Mouse (Mus musculus): ENCODE measurements around the gene Hoxa7. TPM values are rescaled to one million over a fixed set of nuclear protein-coding genes. Genes with fewer than 3 reads are reported as not detected.

The Hoxa7 gene
- polyA plus RNA-seq, 1 experiment: 11.9 TPM

DNA sequence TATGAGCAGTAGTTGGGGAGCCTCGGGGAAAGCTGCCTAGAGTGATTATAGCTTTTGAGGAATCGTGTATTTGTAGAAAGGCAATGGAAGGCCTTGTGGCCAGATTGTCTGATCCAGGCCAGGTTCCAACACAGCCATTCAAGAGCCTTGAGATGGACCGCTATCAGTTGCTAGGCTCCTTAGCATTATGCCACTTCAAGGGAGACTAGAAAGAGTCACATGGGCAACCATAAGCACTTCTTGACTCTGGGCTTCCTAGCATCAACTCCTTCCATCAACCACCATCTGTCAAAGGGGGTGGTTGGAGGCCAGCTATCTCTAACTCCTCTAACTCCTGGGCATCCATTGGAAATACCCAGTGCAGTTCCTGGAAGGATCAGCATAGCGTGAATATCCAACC, 28.2 kb upstream of the Hoxa7 start:
- no peak for TF ChIP-seq MYOG (IDR thresholded peaks at IDR 0.05; ENCODE audit: control insufficient read depth in 1 of 3, insufficient read depth in 1 of 3, insufficient read length in 2 of 3, low read depth in 2 of 3)
- no peak for TF ChIP-seq SRF (IDR thresholded peaks at IDR 0.05; ENCODE audit: control insufficient read depth, insufficient read length, low read depth)
- TF ChIP-seq MYOD1 (IDR thresholded peaks at IDR 0.05; ENCODE audit: control insufficient read depth in 1 of 3, insufficient read length in 2 of 3, low read depth in 2 of 3): no peak
- no peak for TF ChIP-seq POLR2A (IDR thresholded peaks at IDR 0.05; ENCODE audit: insufficient read length, low read depth)
- no peak for TF ChIP-seq REST (IDR thresholded peaks at IDR 0.05; ENCODE audit: insufficient read depth, insufficient read length)
- no peak for TF ChIP-seq POLR2AphosphoS2 (IDR thresholded peaks at IDR 0.05; ENCODE audit: insufficient read length, low read depth)
- no peak for TF ChIP-seq MAX (IDR thresholded peaks at IDR 0.05; ENCODE audit: low read depth)
- no peak for TF ChIP-seq TCF3 (IDR thresholded peaks at IDR 0.05; ENCODE audit: insufficient read length, low read depth)
- Histone ChIP-seq H3K79me2 (ENCODE audit: control insufficient read depth, insufficient read depth) (peaks cover 32% of the 10 kb centered on the region), H3K4me3 (peak overlapping the region; percentile 90), H3K4me2 (ENCODE audit: low read depth) (peak overlapping the region; percentile 90), H3ac (ENCODE audit: control insufficient read depth, insufficient read length) (peak overlapping the region; percentile 27), H3K36me3 (ENCODE audit: control insufficient read depth, insufficient read depth) (no peaks in the 10 kb centered on the region), H3K27me3 (ENCODE audit: control insufficient read depth, insufficient read depth, insufficient read length) (no peaks in the 10 kb centered on the region)

DNA sequence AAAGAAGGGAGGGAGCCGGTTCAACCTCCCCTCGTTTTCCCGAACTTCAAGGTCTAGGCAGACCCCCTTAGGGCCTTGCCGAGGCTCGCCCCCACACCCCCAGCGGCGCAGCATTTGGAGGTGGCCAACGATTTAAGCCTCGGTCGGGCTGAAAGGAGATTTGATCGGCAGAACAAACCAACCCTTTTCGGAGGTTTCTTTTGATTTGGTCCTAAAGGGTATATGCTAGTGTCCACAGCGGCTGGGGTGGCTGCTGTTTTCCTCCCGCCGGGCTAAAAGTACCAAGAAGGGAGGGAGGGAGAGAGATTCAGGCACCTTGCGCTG, 27.7 kb upstream of the Hoxa7 start:
- H3K4me3 ChIP-seq: peak overlapping the region; percentile 90
- H3K79me2 ChIP-seq (ENCODE audit: control insufficient read depth, insufficient read depth): peaks cover 36% of the 10 kb centered on the region
- no peak for TF ChIP-seq USF1 (IDR thresholded peaks at IDR 0.05; ENCODE audit: low read depth)
- no peak for TF ChIP-seq MAX (IDR thresholded peaks at IDR 0.05; ENCODE audit: low read depth)
- TF ChIP-seq SRF (IDR thresholded peaks at IDR 0.05; ENCODE audit: control insufficient read depth, insufficient read length, low read depth): no peak
- no peak for TF ChIP-seq POLR2A (IDR thresholded peaks at IDR 0.05; ENCODE audit: insufficient read length, low read depth)
- no peak for TF ChIP-seq E2F4 (IDR thresholded peaks at IDR 0.05; ENCODE audit: insufficient read depth)
- no peak for TF ChIP-seq POLR2AphosphoS2 (IDR thresholded peaks at IDR 0.05; ENCODE audit: insufficient read length, low read depth)
- no peak for TF ChIP-seq TCF12 (IDR thresholded peaks at IDR 0.05; ENCODE audit: insufficient read depth, poor library complexity, severe bottlenecking)
- TF ChIP-seq REST (IDR thresholded peaks at IDR 0.05; ENCODE audit: insufficient read depth, insufficient read length): no peak
- no peak for TF ChIP-seq TCF3 (IDR thresholded peaks at IDR 0.05; ENCODE audit: insufficient read length, low read depth)
- TF ChIP-seq MYOD1 (IDR thresholded peaks at IDR 0.05; ENCODE audit: control insufficient read depth in 1 of 3, insufficient read length in 2 of 3, low read depth in 2 of 3): no peak
- no peak for TF ChIP-seq MYOG (IDR thresholded peaks at IDR 0.05; ENCODE audit: control insufficient read depth in 1 of 3, insufficient read depth in 1 of 3, insufficient read length in 2 of 3, low read depth in 2 of 3)
- TF ChIP-seq CEBPB (IDR thresholded peaks at IDR 0.05; ENCODE audit: insufficient read depth, poor library complexity, severe bottlenecking): no peak
- peak overlapping the region; percentile 90 for H3K4me2 ChIP-seq (ENCODE audit: low read depth)
- H3K27me3 ChIP-seq (ENCODE audit: control insufficient read depth, insufficient read depth, insufficient read length): no peaks in the 10 kb centered on the region
- H3K36me3 ChIP-seq (ENCODE audit: control insufficient read depth, insufficient read depth): no peaks in the 10 kb centered on the region
- peak overlapping the region; percentile 27 for H3ac ChIP-seq (ENCODE audit: control insufficient read depth, insufficient read length)

DNA sequence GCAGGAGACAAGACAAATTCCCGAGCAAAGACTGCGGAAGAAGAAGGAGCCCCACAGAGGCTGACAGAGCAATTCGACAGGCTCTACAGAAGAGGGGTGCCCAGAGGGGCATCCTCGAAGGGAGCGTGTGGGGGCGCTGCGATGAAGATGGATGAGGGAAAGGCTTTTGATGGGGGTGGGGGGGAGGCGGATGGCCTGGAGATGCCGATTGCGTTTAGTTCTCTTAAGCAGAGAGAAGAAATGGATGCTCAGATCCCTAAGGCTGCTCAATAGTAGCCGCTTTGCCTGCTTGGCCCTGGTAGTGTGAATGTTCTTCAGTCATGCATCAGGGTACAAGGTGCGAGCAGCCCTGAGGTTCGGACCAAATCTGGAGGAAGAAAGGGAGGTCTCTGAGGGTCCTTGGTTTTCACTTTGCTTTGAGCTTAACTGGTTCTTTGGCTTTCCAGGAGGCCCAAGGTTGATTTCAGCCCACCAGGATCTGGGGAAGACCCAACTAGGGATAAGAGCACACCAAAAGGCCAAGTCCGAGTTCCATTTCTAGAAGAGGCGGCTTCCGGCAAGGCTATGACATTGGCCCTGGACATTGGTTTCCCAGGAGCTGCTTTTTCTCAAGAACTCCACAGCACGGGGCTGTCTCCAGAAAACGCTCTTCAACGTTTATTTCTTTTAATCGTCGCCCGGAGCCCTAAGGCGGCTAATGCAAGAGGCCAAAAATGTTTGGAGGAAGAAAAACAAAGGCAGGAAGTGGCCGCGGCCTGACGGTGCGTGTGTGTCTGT, 27.2 kb upstream of the Hoxa7 start:
- H3ac ChIP-seq (ENCODE audit: control insufficient read depth, insufficient read length): peak overlapping the region; percentile 27
- peak overlapping the region; percentile 90 for H3K4me3 ChIP-seq
- H3K4me2 ChIP-seq (ENCODE audit: low read depth): peak overlapping the region; percentile 90
- no peaks in the 10 kb centered on the region for H3K36me3 ChIP-seq (ENCODE audit: control insufficient read depth, insufficient read depth)
- H3K27me3 ChIP-seq (ENCODE audit: control insufficient read depth, insufficient read depth, insufficient read length): no peaks in the 10 kb centered on the region
- TF ChIP-seq MAX (IDR thresholded peaks at IDR 0.05; ENCODE audit: low read depth) (no peak), REST (IDR thresholded peaks at IDR 0.05; ENCODE audit: insufficient read depth, insufficient read length) (no peak), CEBPB (IDR thresholded peaks at IDR 0.05; ENCODE audit: insufficient read depth, poor library complexity, severe bottlenecking) (no peak), POLR2A (IDR thresholded peaks at IDR 0.05; ENCODE audit: insufficient read length, low read depth) (peak; percentile 26), POLR2AphosphoS2 (IDR thresholded peaks at IDR 0.05; ENCODE audit: insufficient read length, low read depth) (peak; percentile 33), TCF3 (IDR thresholded peaks at IDR 0.05; ENCODE audit: insufficient read length, low read depth) (no peak), MYOD1 (IDR thresholded peaks at IDR 0.05; ENCODE audit: control insufficient read depth in 1 of 3, insufficient read length in 2 of 3, low read depth in 2 of 3) (no peak), SRF (IDR thresholded peaks at IDR 0.05; ENCODE audit: control insufficient read depth, insufficient read length, low read depth) (no peak), MYOG (IDR thresholded peaks at IDR 0.05; ENCODE audit: control insufficient read depth in 1 of 3, insufficient read depth in 1 of 3, insufficient read length in 2 of 3, low read depth in 2 of 3) (no peak)
- peaks cover 42% of the 10 kb centered on the region for H3K79me2 ChIP-seq (ENCODE audit: control insufficient read depth, insufficient read depth)

DNA sequence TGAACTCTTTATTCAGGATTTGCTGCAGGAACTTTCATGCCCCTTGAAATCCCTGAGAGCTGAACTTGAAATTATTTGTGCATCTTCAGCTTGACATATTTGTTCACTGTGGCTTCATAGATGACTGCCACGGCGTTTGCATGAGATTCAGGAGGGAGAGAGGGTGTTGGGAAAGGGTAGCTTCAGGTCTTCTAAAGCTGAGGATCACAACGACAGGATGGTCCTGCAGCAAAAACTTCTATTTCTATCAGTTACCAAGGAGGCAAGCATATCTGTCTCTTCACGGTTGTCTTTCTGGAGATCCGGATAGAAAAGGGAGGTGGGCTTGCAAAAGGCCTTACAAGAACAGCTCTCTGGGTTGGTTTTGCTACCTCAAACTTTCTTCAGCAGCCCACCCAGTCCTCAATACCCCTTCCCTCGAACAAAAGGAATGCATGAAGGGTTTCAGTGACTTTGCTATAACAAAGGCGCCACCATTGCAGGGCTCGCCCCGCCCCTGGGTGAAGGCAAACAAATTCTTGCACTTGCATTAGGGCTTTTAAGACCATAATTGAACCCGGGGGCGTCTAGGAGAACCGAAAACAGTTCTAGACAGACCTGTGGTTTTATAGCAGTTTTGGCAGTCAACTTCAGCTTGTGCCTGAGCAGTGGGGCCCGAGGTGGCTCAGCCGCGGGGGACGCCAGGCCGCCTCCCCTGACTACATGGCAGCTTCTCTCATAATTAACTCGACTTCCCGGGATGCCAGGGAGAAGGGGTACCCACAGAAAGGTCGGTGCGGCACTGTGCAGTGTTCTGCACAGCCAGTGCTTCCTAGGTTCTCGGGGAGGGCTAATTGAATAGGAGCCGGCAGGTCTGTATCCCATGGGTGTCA, 26.3 kb upstream of the Hoxa7 start:
- Histone ChIP-seq H3K4me3 (peak overlapping the region; percentile 90), H3ac (ENCODE audit: control insufficient read depth, insufficient read length) (no peak overlapping the region), H3K27me3 (ENCODE audit: control insufficient read depth, insufficient read depth, insufficient read length) (no peaks in the 10 kb centered on the region), H3K4me2 (ENCODE audit: low read depth) (peak overlapping the region; percentile 90), H3K36me3 (ENCODE audit: control insufficient read depth, insufficient read depth) (no peaks in the 10 kb centered on the region), H3K79me2 (ENCODE audit: control insufficient read depth, insufficient read depth) (peaks cover 46% of the 10 kb centered on the region)
- TF ChIP-seq TCF3 (IDR thresholded peaks at IDR 0.05; ENCODE audit: insufficient read length, low read depth) (no peak), MYOG (IDR thresholded peaks at IDR 0.05; ENCODE audit: control insufficient read depth in 1 of 3, insufficient read depth in 1 of 3, insufficient read length in 2 of 3, low read depth in 2 of 3) (no peak)

Measured in myocyte (in vitro differentiated cells).